Mouse (Mus musculus) layer of hippocampus, postnatal 10 days (tissue): ENCODE results near the gene Bbs5. TPM values are rescaled to one million over a fixed set of nuclear protein-coding genes. Genes with fewer than 3 reads are reported as not detected.
A peak's percentile ranks its signal among the peaks of the same experiment; 100 is the strongest.
"Not testable (repeated sequence)": the region's sequence is repeated elsewhere in the genome, so short reads cannot be mapped to it uniquely, and the experiment has no call there.

Experiments used
- DNase-seq, 2 experiments: peaks; one replicate each; pipeline ENCODE4 v3.0.0; 2021; ENCODE audit warnings: low spot score in 2 of 2
- long read RNA-seq: library from polyadenylated mRNA; stranded (forward); transcript quantifications from one replicate; pipeline ENCODE4 v2.0.0, GENCODE M21; 2023
- total RNA-seq, 2 experiments: library from RNA; stranded (reverse); gene quantifications; 2 replicates each; pipeline ENCODE4 v1.2.3; 2021

Bbs5 gene
- total RNA-seq: 10 to 100 TPM; 26.7 to 33.2 TPM
- long read RNA-seq, transcript Bbs5-201 (12 exons, 1,468 nt): major isoform, 12 of 26 reads
- long read RNA-seq, partial matches to known transcripts: 1 of 26 reads
- long read RNA-seq, other reads (novel, unspliced or antisense): 13 of 26 reads

DNA sequence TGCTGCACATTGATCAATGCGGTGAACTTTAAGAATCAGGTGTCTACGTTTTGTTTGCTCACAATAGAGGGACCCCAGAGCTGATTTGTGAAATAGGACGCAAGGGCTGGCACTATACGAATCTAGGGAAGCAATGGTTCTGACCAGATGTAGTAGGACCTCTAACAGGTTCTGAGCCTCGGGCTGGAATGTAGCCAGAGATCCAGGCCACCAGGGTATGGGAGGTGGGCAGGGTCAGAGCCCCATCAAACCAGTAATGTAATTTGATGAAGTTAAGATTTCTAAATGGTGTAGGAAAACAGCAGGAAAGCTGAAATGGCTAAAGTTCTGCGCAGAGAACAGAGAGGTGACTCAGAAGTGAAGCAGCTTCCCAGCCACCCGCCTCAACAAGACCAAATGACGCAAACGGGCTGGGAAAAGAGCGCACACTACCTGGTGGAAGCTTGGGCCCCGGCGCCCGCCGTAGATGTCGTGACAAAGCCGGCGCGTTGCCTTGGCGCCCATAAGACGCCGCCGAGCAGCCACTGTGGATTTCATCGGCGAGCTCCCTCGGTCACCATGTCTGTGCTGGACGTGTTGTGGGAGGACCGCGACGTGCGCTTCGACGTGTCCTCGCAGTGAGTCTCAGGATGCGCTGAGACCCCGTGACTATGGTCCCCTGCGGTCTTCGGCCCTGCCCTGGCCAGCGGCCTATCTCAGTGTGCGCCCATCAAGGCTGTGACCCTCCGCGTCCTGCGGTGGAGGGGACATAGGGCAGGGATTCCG is at the start of gene Bbs5:
Gene Bbs5, plus strand, starts transcription at position 446 of the 765 bp plus-strand sequence.
- peak; percentile 85 to 92 for DNase-seq

DNA sequence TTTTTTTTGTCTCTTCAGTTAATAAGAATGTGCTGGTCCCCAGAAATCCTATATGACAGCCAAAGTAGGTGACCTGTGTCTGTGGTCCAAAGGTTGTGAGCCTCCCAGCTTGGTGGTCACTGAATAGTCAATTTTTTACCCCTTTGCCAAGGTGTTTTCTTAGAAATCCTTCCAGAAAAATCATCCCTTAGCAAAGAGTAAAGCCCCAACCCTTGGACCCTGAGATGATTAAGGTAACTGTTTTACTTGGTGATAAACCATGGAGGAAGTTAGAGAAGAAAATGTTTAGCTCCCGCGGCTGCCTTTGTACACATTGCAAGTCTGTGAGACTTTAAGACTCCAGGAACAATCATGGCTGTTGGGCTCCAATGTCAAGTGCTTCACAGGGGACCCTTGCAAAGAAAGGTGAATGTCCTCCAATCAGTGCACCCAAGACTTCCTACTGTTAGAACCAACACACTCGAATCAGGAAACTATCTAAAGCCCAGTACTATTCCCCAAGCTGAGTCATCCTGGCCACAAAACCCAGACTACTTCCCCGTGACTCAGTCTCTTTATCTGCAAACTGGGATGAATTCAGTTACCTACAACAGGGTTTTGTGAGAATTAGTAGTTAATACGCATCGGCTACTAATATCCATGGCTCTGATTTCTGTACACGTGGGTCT is 43.1 kb upstream of the Bbs5 start:
- no peak for DNase-seq

DNA sequence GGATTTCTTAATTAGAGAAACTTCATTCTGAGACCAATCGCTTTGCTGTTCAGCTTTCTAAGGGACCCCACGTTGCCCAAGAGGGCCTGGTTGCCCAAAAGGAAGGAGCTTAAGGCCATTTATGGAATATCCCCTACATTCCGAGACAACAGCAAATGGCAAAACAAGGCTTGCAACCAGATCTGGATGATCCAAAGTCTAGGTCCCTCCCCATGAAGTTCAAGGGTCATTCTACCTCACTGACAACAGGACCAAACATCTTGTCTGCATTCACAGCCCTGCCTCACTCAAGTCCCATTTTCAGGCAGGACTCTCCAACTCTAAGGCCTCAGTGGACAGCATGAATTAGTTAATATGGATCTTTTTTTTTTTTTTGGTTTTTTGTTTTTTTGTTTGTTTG is 40.4 kb upstream of the Bbs5 start:
- DNase-seq: no peak

DNA sequence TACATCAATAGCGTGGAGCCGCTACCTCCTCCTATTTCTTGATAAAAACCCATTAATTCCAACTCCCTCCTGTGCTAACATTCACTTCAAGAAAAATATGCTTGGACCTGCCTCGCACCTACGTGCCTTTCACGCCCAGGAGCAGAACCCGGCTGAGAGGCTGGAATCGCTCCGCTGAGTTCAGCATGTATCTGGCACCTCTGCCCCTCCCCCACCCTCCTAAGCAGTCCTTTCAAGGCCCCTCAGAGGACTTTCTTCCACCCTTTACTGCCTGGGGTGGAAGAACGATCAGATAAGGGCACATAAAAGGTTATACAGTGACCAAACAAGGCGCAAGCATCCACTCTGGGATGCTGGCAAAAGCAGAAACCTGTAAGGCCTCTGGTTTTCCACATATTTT is 34.7 kb upstream of the Bbs5 start:
- DNase-seq: no peak

DNA sequence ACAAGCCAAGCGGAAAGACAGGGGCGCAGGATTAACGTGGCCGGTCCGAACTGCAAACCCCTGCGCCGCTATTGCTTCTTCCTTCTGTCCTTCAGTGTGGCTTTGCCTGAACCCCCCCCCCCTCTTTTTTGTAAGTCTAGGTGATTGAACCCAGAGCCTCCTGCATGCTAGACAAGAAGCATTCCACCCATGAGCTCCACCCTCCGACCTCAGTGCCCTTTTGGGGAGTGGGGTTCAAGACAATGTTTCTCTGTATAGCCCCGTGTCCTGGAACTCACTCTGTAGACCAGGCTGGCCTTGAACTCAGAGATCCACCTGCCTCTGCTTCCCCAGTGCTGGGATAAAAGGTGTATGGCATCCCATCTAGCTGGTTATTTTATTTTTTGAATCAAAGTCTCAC is 34.3 kb upstream of the Bbs5 start:
- no peak for DNase-seq

DNA sequence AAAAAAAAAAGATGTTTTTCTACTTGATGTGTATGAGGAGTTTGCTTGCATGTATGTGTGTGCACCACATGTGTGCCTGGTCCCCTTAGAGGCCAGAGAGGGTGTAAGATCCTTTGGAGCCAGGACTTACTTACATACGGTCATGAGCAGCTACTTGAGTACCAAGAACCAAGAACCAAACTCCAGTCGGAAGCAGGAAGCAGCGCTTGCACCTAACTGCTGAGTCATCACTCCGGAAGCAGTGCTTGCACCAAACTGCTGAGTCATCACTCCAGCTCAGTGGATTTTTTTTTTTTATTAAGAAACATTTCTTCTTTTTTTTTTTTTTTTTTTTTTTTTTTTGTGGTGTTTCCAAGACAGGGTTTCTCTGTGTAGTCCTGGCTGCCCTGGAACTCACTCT is 33.7 kb upstream of the Bbs5 start:
- DNase-seq: no peak

DNA sequence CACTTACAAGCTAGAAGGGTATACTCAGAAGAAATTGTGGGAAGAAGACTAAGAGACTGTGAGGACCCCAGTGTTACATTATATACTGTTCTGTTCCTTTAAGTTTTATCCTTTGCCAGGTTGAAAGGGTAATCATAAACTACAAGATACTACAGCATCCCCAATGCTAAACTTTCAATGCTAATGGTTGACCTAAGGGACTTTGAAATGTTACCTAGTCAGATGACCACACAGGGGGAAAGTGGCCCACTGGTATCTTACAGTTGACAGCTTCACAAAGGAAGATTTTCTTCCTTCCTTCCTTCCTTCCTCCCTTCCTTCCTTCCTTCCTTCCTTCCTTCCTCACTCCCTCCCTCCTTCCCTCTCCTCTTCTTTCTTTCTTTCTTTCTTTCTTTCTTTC is 28.6 kb upstream of the Bbs5 start:
- no peak for DNase-seq

DNA sequence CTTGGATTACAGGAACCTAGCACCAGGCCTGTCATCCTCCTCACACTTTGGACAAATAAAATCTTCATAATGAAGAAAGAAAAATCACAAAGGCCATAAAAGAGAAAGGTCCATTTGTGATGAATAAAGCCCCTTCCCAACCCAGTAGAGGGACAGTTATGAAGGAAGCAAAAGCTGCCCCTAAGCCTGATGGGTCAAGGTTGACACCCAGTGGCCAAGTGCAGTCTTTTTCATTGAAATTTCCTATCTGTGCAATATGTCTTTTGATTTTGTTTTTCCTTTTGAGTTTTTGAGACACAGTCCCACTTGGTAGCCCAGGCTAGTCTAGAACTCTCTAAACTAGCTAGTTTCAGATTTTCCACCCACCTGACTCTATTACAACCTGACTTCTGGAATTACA is 27.7 kb upstream of the Bbs5 start:
- DNase-seq: no peak

DNA sequence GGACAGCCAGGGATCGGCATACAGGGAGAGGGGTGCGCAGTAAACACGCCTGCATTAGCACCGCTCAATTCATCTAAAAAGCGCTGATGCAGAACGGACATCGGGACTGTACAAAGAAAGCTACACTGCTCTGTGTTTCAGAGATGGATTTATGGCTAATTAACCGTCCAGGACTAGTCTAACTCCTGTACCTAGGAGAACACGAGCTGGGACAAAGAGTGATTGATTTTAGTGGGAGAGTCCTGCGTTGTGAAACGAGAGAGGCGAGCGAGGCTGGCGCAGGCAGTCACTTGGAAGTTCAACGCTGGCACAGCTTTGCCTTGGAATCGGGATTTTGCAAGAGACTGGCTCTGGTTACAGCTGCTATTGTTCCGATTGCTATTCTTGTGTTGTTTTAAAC is 17.8 kb upstream of the Bbs5 start:
- no peak for DNase-seq

DNA sequence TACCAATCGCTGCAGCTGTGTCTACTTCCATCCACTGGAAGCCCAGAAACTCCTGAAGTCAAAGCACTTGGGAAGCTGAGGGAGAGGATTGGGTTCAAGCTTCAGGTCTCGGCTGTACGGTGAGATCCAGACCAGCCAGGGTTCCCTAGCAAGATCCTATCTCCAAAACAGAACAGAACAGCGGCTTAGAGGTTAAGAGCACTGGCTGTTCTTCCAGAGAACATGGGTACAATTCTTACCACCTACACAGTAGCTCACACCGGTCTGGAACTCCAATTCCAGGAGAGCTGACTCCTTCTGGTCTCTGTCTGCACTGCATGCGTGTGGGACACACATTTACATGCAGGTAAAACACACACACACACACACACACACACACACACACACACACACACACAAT is 17.1 kb upstream of the Bbs5 start:
- no peak for DNase-seq

DNA sequence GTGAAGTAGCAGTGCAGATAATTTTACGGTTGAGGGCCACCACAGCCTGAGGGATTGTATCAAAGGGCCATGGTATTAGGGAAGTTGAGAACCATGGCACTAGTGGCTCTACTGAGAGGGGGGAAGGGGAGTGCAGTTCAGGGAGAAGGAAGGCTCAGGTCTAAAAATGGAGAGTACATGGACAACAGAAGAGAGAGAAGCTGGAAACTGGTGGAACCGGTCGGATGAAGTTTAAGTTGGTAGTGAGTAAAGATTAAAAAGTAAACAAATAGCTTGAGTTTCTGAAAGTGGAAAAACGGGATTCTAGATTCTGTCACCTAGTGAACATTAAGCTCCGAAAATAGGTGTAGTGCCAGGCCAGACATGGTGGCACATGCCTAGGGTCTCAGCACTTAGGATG is 16.2 kb upstream of the Bbs5 start:
- DNase-seq: no peak

DNA sequence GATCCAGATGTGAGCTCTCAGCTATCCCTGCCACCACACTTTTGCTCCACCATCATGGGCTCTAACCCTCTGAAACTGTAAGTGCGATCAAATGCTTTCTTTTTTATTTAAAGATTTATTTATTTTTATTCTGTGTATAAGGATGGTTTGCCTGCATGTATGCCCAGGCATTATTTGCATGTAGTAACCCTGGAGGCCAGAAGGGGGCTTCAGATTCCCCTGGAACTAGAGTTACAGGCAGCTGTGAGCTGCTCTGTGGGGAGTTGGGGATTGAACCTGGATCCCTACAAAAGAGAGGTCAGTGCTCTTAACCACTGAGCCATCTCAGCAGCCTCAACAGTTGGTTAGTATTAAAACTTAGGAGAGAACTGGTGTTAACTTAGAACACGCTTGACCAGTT is 15.5 kb upstream of the Bbs5 start:
- no peak for DNase-seq

DNA sequence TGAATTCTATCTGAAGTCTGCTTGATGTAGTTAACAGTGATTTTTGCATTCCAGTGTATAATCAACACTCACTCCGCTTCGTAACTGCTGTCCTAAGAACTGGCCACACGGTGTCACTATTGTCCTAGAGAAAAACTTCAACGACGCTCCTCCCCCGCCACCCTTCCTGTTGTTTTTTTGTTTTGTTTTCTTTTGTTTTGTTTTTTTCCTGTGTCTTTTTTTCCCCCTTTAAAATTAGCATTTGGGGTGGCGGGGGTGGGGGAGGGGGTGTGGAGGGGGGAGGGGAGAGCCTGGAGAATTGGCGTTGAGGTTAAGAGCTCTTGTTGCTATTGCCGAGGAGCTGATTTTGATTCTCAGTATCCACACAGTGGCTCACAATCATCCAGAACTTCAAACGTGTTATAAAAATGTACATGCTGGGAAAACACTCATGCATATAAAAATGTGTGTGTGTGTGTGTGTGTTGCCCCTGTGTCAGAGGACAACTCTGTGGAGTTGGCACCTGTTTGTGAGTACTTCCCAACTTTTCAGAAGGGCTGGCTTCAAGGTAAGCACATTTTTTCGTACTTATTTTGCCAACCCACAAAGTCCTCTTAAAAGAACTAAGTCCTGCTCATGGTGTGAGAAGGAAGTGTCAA is 11.8 kb upstream of the Bbs5 start:
- DNase-seq: peak; percentile 44 to 49

DNA sequence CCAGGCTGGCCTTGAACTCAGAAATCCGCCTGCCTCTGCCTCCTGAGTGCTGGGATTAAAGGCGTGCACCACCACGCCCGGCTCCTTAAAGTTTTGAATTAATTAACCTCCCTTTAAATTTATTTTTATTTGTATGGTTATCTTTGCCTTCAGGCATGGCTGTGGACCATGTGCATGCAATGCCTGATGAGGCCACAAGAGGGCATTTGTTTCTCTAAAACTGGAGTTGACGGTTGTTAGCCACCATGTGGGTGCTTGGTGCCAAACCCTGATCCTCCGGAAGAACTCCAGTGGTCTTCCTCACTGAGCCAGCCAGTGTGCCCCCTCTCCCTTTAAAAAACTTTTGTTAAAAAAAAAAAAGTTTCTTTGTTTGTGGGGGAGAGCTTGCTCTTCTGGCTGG is 11.2 kb upstream of the Bbs5 start:
- DNase-seq: peak; percentile 40 to 44

DNA sequence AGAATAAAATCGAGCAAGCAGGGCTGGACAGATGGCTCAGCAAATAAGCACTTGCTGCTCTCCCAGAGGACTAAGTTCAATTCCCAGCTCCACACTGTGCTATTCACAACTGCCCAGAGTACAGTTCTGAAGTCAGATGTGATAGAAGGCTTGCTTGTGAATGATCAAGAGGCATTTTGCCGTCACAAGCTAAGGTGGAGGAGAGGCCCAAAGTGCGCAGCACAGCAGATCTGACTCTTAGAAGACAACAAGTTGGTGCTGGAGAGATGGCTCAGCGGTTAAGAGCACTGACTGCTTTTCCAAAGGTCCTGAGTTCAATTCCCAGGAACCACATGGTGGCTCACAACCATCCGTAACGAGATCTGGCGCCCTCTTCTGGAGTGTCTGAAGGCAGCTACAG is 9.0 kb upstream of the Bbs5 start:
- not testable (repeated sequence) for DNase-seq

DNA sequence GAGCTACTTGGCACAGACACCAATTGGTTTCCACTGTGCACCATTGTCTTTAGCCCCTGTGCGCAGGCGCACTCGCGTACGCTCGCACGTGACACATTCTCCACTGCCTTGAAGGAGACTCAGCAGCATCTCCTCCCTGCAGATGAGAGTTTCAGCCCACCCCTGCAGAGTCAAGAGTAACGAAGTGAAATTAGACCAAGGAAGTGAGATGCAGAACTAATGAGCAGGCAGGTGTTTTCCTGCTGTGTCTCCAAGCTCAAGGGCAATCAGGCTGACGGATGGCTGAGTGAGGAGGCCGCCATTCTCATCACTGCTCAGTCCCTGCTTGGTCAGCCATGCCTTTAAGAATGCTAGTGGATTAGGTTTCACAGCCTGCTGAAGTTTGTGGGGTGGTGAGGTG is 6.9 kb upstream of the Bbs5 start:
- DNase-seq: no peak

DNA sequence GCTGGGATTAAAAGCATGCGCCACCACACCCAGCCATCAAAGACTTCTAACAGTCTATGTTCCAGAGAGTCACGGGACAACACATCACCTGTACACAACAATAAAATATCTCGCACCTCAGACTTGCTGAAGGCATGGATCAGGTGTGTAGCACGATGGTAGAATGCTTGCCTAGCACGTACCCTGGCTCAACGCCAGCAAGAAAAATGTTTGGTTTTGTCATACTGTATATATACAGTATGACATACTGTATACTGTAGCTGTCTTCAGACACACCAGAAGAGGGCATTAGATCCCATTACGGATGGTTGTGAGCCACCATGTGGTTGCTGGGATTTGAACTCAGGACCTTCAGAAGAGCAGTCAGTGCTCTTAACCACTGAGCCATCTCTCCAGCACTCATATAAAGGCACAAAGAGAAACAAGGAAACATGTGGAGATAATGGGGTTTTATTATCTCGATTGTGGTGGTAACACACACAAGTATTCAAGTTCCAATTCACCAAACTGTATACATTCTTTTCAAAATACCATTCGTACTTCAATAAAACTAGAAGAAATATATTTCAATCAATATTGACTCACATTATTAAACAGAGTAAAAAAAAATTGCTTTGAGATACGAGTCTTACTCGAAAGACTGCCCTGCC is 1.9 kb upstream of the Bbs5 start:
- no peak for DNase-seq

DNA sequence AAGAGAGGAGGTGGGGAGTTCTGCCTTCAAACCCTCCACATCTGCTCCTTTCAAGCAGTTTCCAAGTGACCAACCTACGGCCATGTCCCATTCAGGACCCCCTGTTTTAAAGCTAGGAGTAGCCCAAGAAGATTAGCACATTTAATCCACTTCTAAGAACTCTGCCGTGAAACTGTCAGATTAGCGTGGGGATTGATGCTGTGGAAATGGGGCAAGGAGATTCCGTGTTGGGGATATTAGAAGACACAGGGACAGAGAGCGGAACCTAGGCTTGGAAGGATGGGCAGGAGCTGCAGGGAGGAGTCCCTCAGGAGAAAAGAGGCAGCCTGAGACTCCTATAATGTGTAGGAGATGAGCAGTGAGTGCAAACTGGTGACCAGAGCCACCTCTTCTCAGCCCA is 2.7 kb downstream of the Bbs5 start:
- no peak for DNase-seq

DNA sequence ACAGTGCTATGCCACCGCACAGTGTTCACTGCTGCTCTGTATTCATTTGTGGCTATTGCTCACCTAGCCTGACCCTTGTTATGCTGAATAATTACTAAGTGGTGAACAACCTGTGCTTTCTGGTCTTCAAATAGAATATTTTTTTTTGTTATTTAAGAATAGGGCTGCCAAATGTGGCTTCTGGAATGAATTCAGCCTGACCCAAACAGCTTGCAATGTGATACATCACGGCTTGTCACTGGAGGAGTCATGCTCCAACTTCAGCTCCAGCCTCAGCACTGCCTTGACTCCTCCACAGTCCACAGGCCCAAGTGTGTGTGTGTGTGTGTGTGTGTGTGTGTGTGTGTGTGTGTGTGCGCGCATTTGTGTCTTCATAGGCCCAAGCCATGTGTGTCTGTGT is 12.4 kb downstream of the Bbs5 start:
- DNase-seq: no peak

DNA sequence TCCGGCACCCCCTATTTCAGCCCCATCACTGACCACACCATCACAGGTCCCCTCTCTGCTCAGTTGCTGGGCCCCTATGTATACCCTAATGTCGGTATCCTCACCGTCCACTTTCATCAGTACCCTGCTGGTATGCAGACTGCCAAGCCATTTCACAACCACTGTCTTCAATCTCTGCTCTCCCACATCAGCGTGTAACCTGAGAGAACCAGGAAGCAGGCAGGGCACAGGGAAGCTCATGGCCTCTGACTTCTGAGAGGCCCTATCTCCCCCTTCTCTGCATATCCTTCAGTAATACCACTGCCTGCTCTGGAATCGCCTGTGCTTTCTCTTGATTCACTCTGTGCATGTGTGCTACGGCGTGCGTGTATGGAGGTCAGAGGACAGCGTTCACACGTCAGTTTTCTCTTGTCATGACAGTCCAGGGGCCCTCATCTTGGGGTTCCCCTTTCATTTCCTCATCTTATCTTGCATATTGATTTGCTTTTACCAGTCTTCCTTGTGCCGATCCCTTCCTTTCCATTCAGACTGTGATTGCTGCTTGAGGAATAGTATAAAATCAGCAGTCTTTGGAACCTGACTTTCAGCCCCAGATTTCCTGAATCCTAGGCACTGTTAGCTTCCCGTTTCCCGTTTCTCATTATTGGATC is 17.0 kb downstream of the Bbs5 start:
- DNase-seq: no peak

DNA sequence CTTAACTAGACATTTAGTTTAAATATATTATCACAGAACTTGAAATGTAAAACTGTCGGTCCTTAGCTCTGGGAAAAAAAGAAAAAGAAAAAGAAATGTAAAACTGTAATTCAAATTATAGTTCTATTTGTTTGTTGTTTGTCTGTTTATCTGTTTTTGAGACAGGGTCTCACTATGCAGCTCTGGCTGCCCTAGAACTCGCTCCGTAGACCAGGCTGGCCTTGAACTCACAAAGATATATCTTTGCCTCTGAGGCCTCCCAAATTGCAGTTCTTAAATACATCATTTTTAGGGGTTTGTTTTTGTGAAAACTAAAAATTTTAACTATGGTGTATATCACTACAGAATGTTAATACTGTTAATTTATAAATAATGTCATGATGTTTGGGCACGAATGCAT is 20.7 kb downstream of the Bbs5 start:
- DNase-seq: no peak
